Mouse (Mus musculus): ENCODE results near the gene Cep70. TPM values are rescaled to one million over a fixed set of nuclear protein-coding genes. Genes with fewer than 3 reads are reported as not detected.

The Cep70 gene
- polyA plus RNA-seq, 1 experiment = 14.9 TPM

DNA sequence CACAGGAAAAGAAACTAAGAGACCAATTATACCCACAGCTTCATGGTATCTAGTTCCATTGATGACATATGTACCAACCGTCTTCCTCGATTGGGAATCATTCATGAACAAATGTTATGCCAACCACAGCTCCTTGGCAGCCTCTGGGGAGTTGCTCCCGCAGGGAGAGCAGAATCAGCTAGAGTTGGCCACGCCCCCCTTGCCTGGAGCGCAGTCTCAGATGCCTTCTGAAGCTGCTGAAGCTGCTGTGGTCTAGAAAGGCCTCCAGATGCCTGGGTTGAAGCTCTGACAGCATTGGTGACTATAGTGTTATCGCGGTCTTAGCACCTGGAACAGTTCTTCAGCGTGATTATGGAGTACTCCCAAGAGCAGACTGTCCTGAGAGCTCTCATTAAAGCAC, 5.1 kb downstream of the Cep70 start:
- Histone ChIP-seq H3K4me3 (ENCODE audit: control insufficient read depth, low read depth, low read length) (no peak overlapping the region), H3K36me3 (ENCODE audit: control insufficient read depth, insufficient read depth, low read length) (no peaks in the 10 kb centered on the region; the same call in 1 of the 2 replicates), H3K4me1 (ENCODE audit: control insufficient read depth, insufficient read depth, low read length) (peaks cover 2% of the 10 kb centered on the region), H3K27me3 (ENCODE audit: control insufficient read depth, insufficient read depth, low read length) (no peaks in the 10 kb centered on the region), H3K27ac (ENCODE audit: control insufficient read depth, insufficient read depth, low read depth, low read length) (no peak overlapping the region)
- no peak for TF ChIP-seq POLR2A (IDR thresholded peaks at IDR 0.05; ENCODE audit: control insufficient read depth, low read depth, low read length)
- TF ChIP-seq CTCF (IDR thresholded peaks at IDR 0.05; ENCODE audit: control insufficient read depth, insufficient read depth, insufficient replicate concordance, low read depth, low read length) = no peak

GRCm38 (mm10) chr9:99248906-99249305, 5.7 kb downstream of the Cep70 start:
- TF ChIP-seq POLR2A (IDR thresholded peaks at IDR 0.05; ENCODE audit: control insufficient read depth, low read depth, low read length) (no peak), CTCF (IDR thresholded peaks at IDR 0.05; ENCODE audit: control insufficient read depth, insufficient read depth, insufficient replicate concordance, low read depth, low read length) (no peak)
- H3K4me3 ChIP-seq (ENCODE audit: control insufficient read depth, low read depth, low read length) = no peak overlapping the region
- no peaks in the 10 kb centered on the region for H3K27me3 ChIP-seq (ENCODE audit: control insufficient read depth, insufficient read depth, low read length)
- no peaks in the 10 kb centered on the region; the same call in 1 of the 2 replicates for H3K36me3 ChIP-seq (ENCODE audit: control insufficient read depth, insufficient read depth, low read length)
- H3K27ac ChIP-seq (ENCODE audit: control insufficient read depth, insufficient read depth, low read depth, low read length) = no peak overlapping the region
- H3K4me1 ChIP-seq (ENCODE audit: control insufficient read depth, insufficient read depth, low read length) = peaks cover 2% of the 10 kb centered on the region

GRCm38 (mm10) chr9:99253861-99254260, 10.7 kb downstream of the Cep70 start:
- Histone ChIP-seq H3K36me3 (ENCODE audit: control insufficient read depth, insufficient read depth, low read length) (peaks cover 2% of the 10 kb centered on the region; the same call in 1 of the 2 replicates), H3K4me3 (ENCODE audit: control insufficient read depth, low read depth, low read length) (no peak overlapping the region), H3K27ac (ENCODE audit: control insufficient read depth, insufficient read depth, low read depth, low read length) (no peak overlapping the region), H3K4me1 (ENCODE audit: control insufficient read depth, insufficient read depth, low read length) (no peaks in the 10 kb centered on the region), H3K27me3 (ENCODE audit: control insufficient read depth, insufficient read depth, low read length) (no peaks in the 10 kb centered on the region)
- TF ChIP-seq POLR2A (IDR thresholded peaks at IDR 0.05; ENCODE audit: control insufficient read depth, low read depth, low read length) (no peak), CTCF (IDR thresholded peaks at IDR 0.05; ENCODE audit: control insufficient read depth, insufficient read depth, insufficient replicate concordance, low read depth, low read length) (no peak)

GRCm38 (mm10) chr9:99256206-99256605, 13.0 kb downstream of the Cep70 start:
- Histone ChIP-seq H3K27ac (ENCODE audit: control insufficient read depth, insufficient read depth, low read depth, low read length) (no peak overlapping the region), H3K4me3 (ENCODE audit: control insufficient read depth, low read depth, low read length) (no peak overlapping the region), H3K4me1 (ENCODE audit: control insufficient read depth, insufficient read depth, low read length) (no peaks in the 10 kb centered on the region), H3K27me3 (ENCODE audit: control insufficient read depth, insufficient read depth, low read length) (no peaks in the 10 kb centered on the region), H3K36me3 (ENCODE audit: control insufficient read depth, insufficient read depth, low read length) (peaks cover 2% of the 10 kb centered on the region; the same call in 1 of the 2 replicates)
- no peak for TF ChIP-seq CTCF (IDR thresholded peaks at IDR 0.05; ENCODE audit: control insufficient read depth, insufficient read depth, insufficient replicate concordance, low read depth, low read length)
- TF ChIP-seq POLR2A (IDR thresholded peaks at IDR 0.05; ENCODE audit: control insufficient read depth, low read depth, low read length) = no peak

- peaks cover 2% of the 10 kb centered on the region; the same call in 1 of the 2 replicates for H3K36me3 ChIP-seq (ENCODE audit: control insufficient read depth, insufficient read depth, low read length)
Observed at GRCm38 (mm10) chr9:99256821-99257220, 13.7 kb downstream of the Cep70 start.

GRCm38 (mm10) chr9:99258891-99259290, 15.7 kb downstream of the Cep70 start:
- H3K27me3 ChIP-seq (ENCODE audit: control insufficient read depth, insufficient read depth, low read length) = no peaks in the 10 kb centered on the region
- H3K4me3 ChIP-seq (ENCODE audit: control insufficient read depth, low read depth, low read length) = no peak overlapping the region
- H3K36me3 ChIP-seq (ENCODE audit: control insufficient read depth, insufficient read depth, low read length) = peaks cover 2% of the 10 kb centered on the region; the same call in 1 of the 2 replicates
- H3K4me1 ChIP-seq (ENCODE audit: control insufficient read depth, insufficient read depth, low read length) = no peaks in the 10 kb centered on the region
- no peak overlapping the region for H3K27ac ChIP-seq (ENCODE audit: control insufficient read depth, insufficient read depth, low read depth, low read length)
- TF ChIP-seq POLR2A (IDR thresholded peaks at IDR 0.05; ENCODE audit: control insufficient read depth, low read depth, low read length) = no peak
- TF ChIP-seq CTCF (IDR thresholded peaks at IDR 0.05; ENCODE audit: control insufficient read depth, insufficient read depth, insufficient replicate concordance, low read depth, low read length) = no peak

More at GRCm38 (mm10) chr9:99256821-99257220, 13.7 kb downstream of the Cep70 start:
- Histone ChIP-seq H3K4me1 (ENCODE audit: control insufficient read depth, insufficient read depth, low read length) (no peaks in the 10 kb centered on the region), H3K27me3 (ENCODE audit: control insufficient read depth, insufficient read depth, low read length) (no peaks in the 10 kb centered on the region), H3K4me3 (ENCODE audit: control insufficient read depth, low read depth, low read length) (no peak overlapping the region), H3K27ac (ENCODE audit: control insufficient read depth, insufficient read depth, low read depth, low read length) (no peak overlapping the region)
- TF ChIP-seq POLR2A (IDR thresholded peaks at IDR 0.05; ENCODE audit: control insufficient read depth, low read depth, low read length) (no peak), CTCF (IDR thresholded peaks at IDR 0.05; ENCODE audit: control insufficient read depth, insufficient read depth, insufficient replicate concordance, low read depth, low read length) (no peak)

DNA sequence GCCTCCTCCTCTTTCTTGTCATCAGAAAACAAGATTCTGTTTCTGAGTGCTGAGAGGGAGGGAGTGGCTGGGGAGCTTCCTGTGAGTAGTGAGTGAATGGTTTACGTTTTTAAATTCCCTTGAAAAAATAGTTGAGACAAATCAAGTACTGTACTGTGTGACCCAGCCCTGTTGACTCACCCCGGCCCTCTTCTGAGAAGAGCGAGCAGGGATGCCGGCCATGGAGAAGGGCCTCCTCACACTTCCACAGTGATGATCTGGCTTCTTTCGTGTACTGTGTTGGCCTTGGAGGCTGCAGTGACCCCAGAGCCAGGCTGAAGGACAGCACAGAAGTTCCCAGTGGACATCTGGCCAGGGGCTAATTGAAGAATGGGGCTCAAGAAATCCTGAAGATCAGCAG, 61.1 kb downstream of the Cep70 start:
- H3K36me3 ChIP-seq (ENCODE audit: control insufficient read depth, insufficient read depth, low read length) = peaks cover 7% of the 10 kb centered on the region
- H3K27me3 ChIP-seq (ENCODE audit: control insufficient read depth, insufficient read depth, low read length) = no peaks in the 10 kb centered on the region
- TF ChIP-seq CTCF (IDR thresholded peaks at IDR 0.05; ENCODE audit: control insufficient read depth, insufficient read depth, insufficient replicate concordance, low read depth, low read length) = no peak
- no peak; the same call in 1 of the 2 replicates for TF ChIP-seq POLR2A (IDR thresholded peaks at IDR 0.05; ENCODE audit: control insufficient read depth, low read depth, low read length)
- peak overlapping the region; percentile 94 for H3K4me3 ChIP-seq (ENCODE audit: control insufficient read depth, low read depth, low read length)
- peak overlapping the region; percentile 94 for H3K27ac ChIP-seq (ENCODE audit: control insufficient read depth, insufficient read depth, low read depth, low read length)
- no peaks in the 10 kb centered on the region for H3K4me1 ChIP-seq (ENCODE audit: control insufficient read depth, insufficient read depth, low read length)

Measured in testis, adult 2 months (tissue).